Mouse (Mus musculus) adrenal gland, adult 2 months (tissue): ENCODE data around the gene Kalrn. TPM values are rescaled to one million over a fixed set of nuclear protein-coding genes. Genes with fewer than 3 reads are reported as not detected.

Experiments
- DNase-seq: peaks from one replicate; pipeline ENCODE4 v3.0.0; 2021
- polyA plus RNA-seq: library from polyadenylated mRNA; depleted of rRNA; stranded (reverse); fragments of >200 nt; gene quantifications from 2 replicates; pipeline ENCODE4 v1.2.3, GENCODE M21; 2012
- total RNA-seq, 2 experiments: library from RNA; stranded (reverse); gene quantifications; 2 replicates each; pipeline ENCODE4 v1.2.3; 2021

The Kalrn gene
- total and polyA plus RNA-seq, 3 experiments, result 1.6 to 9.9 (median 5.3) TPM

- no peak for DNase-seq
These were observed 310.4 kb downstream of the Kalrn start for GRCm38 (mm10) chr16:34262731-34263460.

DNA sequence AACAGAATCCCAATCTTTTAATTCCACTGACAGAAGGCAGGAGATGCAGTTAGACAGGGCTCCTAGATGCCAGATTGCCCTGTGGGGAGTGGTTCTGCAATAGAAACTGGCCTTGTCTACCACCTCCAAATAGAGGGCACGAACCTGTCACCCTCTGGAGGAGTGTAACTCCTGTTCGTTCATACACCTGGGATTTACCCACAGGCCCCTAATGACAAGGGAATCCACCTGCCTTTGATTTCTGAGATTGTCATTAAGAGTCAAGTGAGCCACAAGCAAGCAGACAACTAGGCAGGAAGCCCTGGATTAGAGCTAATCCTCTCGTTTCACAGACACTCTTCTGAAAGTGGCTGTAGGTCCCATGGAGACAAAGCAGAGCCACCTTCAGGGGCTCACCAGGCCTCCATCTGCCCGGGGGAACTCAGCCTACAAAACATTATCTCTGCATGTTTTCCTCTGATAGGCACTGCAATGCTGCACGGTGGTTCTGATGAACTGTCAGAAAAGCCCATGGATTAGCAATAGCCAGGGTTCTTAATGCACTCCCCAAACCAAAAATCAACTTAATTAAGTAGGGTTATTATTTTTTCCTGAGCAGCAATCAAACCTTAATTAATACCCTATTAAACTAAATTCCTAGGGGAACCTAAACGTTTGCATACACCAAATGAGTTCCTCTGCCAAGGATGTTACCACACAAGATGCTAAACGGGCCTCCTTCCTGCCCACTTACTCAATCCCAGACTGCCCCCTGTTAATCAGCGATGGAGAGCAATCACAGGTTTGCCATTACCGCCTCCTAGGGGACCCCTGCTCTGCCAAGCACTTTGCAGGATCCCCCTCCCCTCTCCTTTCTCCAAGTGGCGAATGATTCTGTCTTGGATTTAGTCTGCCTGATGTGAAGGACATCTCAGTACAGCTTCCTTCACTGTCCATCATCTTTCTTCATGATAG lies 312.1 kb downstream of the Kalrn start:
- no peak for DNase-seq

GRCm38 (mm10) chr16:34254646-34255022 lies 318.7 kb downstream of the Kalrn start:
- DNase-seq, result no peak

DNA sequence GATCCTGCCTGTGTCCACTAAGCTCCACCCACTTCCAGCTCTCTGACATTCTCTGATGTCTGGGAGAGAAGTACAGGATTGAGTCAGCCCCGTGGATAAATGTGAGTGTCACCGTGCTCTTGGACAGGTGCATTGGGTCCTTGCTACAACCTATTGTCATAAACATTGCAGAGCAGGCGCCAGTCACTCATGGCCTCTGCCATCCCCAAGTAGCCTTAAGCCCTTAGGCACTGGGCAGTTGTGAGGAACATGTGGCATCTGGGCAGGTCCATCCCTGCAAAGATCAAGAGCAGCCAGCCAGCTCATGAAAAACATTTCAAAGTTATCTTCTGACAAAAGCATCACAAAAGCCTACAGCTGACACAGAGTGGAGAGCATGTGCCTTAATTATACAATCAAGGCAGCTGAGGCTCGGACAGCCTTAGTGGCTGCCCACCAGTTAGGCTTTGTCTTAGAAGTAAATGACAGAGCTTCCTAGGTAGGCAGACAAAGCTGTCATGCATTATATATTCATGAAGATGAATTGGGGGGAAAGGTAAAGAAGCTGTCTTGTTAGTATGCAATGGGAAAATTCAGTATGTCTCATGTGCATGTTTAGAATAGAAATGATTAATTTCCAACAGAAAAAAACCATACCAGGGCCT lies 319.2 kb downstream of the Kalrn start:
- no peak for DNase-seq

GRCm38 (mm10) chr16:34252670-34253069 lies 320.7 kb downstream of the Kalrn start:
- no peak for DNase-seq

- no peak for DNase-seq
These were observed 325.1 kb downstream of the Kalrn start for GRCm38 (mm10) chr16:34248256-34248655.

DNA sequence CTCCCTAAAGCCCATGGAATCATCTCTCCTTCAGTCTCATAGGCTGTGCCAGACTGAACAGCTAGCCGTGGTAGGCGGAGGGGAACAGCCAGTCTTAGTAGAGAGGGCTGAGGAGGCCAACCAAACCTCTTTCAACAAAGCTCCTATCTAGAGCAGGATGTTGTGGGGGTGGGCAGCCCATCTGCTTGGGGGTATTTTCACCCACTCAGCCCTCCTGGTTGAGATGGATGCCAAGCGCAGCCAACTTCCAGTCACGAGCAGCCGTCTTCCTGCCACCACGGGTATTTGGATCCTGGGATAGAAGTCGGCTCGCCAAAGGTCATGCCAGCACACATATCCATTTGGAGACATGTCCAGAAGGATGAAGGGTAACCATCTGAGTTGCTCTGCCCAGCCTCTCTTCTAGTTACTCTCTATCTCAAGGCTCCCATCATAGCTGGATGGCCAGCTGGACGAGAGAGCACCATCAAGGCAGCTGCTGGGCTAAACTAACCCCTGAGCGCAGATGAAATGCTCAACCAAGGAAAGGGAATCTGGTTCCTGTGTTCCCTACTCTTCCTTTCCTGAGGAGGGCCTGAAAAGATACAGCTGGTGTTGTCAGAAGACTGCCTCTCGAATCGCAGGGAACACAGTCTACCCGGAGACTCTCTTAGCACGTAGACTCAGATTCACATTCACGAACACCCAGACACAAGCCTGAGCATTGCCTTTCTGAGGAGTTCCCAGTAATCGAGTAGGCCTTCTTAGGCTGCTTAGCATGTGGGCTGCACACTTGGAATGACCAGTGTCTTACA lies 331.2 kb downstream of the Kalrn start:
- DNase-seq, result no peak

DNA sequence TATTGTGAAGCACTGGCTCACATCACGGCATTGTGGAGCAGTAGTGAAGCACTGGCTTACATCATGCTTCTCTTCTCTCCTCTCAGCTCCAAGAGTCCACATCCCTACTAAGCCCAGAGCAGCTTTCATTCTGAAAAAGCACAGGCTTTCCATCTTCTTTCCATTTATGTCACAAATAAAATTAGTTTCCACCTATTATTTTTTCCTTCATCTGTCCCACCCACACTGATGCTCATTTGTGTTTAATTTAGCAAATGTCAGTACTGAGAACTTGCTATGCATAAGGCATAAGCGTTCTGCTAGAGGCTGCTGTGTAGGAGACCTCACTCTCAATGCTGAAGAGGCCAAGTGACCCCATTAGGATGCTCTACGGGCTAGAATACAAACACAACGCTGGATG lies 333.7 kb downstream of the Kalrn start:
- no peak for DNase-seq

GRCm38 (mm10) chr16:34236898-34237611 lies 336.3 kb downstream of the Kalrn start:
- DNase-seq, result no peak

DNA sequence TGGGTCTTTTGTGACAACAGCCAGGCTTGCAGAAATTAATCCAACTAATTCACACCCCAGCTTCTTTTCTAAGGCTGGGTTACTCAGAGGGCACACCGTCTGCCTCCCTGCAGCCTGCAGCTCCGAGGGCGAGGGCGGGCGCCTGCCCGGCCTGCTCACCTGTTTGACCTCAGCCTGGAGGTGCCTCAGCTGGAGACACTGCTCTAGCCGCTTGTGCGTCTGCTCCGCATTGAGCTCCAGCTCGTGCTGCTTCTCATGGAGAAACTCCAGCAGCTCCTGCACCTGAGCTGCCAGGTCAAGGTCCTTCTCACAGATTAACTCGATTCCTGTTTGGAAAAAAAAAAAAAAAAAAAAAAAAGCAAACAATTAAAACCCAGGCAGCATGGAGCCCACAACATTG lies 338.2 kb downstream of the Kalrn start:
- DNase-seq, result no peak

GRCm38 (mm10) chr16:34231952-34232351 lies 341.4 kb downstream of the Kalrn start:
- DNase-seq, result no peak

- no peak for DNase-seq
These were observed 342.2 kb downstream of the Kalrn start for GRCm38 (mm10) chr16:34231146-34231545.

DNA sequence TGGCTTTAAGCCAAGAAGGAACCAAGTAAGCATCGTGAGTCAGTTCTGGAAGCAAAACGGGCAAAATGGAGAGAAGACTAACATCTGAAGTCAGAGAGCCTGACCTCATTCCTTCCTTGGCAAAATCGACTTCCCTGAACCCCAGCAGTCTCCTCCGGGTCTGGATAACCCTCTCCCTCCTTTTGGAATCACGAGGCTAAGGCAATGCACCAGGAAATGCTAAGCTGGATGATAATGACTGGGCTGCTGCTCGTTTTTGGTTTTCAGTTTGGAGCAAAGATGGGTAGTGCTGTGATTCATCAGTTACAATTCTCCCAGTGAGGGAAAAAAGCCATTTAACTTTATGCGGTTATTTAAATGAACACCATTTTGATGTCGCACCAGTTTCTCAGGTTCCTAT lies 344.0 kb downstream of the Kalrn start:
- DNase-seq, result no peak

DNA sequence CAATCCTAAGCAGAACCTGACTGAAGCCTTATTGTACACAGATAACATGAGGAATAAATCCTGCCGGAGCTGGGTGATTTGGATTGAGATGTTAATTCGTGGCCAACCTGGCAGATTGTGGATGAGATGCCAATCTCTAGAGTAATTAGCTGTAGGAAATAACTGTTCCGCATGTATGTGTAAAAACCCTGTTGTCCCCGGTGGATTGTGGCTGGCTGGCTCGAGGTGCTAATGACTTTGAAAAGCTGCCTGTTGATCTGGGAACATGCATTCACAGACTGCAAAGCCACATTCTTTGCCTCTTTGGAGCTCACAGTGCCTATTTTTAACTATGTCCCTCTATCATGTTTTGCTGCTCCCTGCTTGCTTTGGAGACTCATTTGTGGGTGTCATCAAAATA lies 344.7 kb downstream of the Kalrn start:
- DNase-seq, result no peak

DNA sequence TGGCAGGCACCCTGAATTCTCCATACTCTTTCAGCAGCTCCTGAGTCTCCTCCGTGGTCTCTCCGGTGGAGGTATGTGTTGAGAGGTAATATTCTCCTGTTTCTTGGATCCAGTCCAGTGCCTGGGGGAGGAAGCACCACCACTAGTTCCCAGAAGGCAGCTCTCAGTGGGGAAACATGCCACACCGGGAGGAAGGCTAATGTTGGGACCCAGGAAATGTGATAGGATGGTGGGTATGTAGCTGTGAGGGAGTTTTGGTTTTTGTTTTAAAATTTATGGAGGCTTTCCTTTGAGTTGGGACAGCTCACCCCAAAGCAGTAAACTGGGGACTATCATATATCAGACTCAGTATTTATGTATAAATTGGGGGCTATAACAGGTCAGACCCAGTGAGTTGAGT lies 361.2 kb downstream of the Kalrn start:
- DNase-seq, result no peak

GRCm38 (mm10) chr16:34211243-34211642 lies 362.1 kb downstream of the Kalrn start:
- DNase-seq, result no peak

DNA sequence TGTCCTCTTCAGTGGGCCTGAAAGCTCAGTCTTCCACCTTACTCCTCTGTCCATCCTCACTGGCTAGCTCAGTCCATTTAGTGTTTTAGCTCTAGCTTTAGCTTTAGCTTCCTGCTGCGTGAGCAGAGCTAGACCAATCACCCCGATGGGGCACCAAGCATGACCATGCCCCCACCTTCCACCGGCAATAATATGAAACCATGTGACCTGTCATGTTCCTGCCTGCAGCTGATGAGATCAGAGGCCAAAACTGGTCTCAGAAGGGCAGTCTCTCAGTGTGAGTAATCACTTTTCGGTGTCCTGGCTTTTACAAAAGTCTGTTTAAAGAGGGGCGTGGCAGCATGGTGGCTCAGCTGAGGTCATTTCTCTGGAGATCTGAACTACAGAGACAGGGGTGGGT lies 364.6 kb downstream of the Kalrn start:
- no peak for DNase-seq

DNA sequence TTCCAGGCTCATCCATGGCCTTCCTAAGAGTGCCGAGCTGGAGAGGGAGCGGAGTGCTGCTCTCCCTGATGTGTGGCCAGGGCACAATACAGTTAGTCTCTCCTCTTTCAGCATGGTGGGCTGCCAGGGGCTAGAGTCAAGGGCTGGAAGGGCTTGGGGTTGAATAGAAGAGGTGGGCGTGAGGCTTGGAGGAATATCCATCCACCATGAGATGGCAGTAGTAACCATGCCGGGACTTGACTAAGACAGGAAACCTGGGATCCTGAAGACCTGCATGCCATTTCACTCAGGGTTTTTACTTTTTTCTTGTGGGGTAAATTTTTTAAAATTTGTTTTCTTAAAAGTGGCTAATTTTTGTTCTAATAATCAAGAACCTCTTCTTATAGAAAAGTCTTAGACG lies 365.4 kb downstream of the Kalrn start:
- no peak for DNase-seq

GRCm38 (mm10) chr16:34204527-34205139 lies 368.7 kb downstream of the Kalrn start:
- no peak for DNase-seq

GRCm38 (mm10) chr16:34199543-34199942 lies 373.8 kb downstream of the Kalrn start:
- no peak for DNase-seq
